ENCODE assay signal across 23 mouse cellular contexts in genomic region chr11:55109521-55110300, GRCm38 (mm10). TPM values are rescaled to one million over a fixed set of nuclear protein-coding genes. Genes with fewer than 3 reads are reported as not detected.
DNase-seq lines count a peak whose midpoint lies in the region; ATAC-seq and TF ChIP-seq lines count a peak whose summit lies in the region.
"Had no signal": no experiment of that assay in that cellular context is flagged by ENCODE, and none has a peak within 500 bp of the region (broad histone marks: within the 10 kb centered on the region; RNA-seq: fewer than 3 reads in every experiment).

No protein-coding gene starts in this region.

- TF ChIP-seq CTCF in kidney, adult 2 months (conservative IDR thresholded peaks at IDR 0.05; ENCODE audit: insufficient read depth, insufficient read length, low read depth, low read length), result no peak

- no peak for TF ChIP-seq POLR2A in kidney, adult 2 months (IDR thresholded peaks at IDR 0.05; ENCODE audit: low read depth, low read length)

- no peak overlapping the region for H3K27ac ChIP-seq in kidney, adult 2 months (ENCODE audit: insufficient read depth, low read depth, low read length)
- H3K27ac ChIP-seq in kidney, embryonic 14.5 days (ENCODE audit: low read depth, low read length), result no peak overlapping the region
- H3K27ac ChIP-seq: embryonic facial prominence, embryonic 12.5 days; forebrain, embryonic 12.5 days had no signal

- H3K9ac ChIP-seq in kidney, embryonic 14.5 days (ENCODE audit: low read depth, low read length), result no peak overlapping the region
- H3K9ac ChIP-seq: embryonic facial prominence, embryonic 12.5 days; forebrain, embryonic 12.5 days; heart, embryonic 12.5 days had no signal

- H3K4me1 ChIP-seq in kidney, adult 2 months (ENCODE audit: control insufficient read depth, insufficient read depth, low read length), result peaks cover 7% of the 10 kb centered on the region; the same call in 1 of the 2 replicates
- peaks cover 11% of the 10 kb centered on the region; the same call in 1 of the 2 replicates for H3K4me1 ChIP-seq in kidney, embryonic 14.5 days (ENCODE audit: control insufficient read depth, insufficient read depth, low read length)
- H3K4me1 ChIP-seq: embryonic facial prominence, embryonic 12.5 days; forebrain, embryonic 12.5 days had no signal

- 72% methylated on average over 7 of the region's 7 CpGs for WGBS in kidney, adult 2 months
- 88% methylated on average over 7 of the region's 7 CpGs for WGBS in kidney, embryonic 14.5 days

- no peak for ATAC-seq in kidney, embryonic 14.5 days (ENCODE audit: low FRiP score, low TSS enrichment)
- ATAC-seq: forebrain, embryonic 16.5 days; hindbrain, embryonic 16.5 days; inflammation-experienced regulatory T-cells, adult 6 months had no signal

- peak; percentile 55 to 72 for DNase-seq in cerebellum, postnatal 14 days
- DNase-seq in cerebellum, postnatal 4 days (ENCODE audit: low spot score in 2 of 2), result no peak
- peak; percentile 57 for DNase-seq in kidney, adult 2 months
- peak; percentile 26 for DNase-seq in ovary, postnatal 36 days (ENCODE audit: low spot score)
- DNase-seq in ovary, postnatal 14 days (ENCODE audit: low spot score), result no peak
- peak; percentile 84 for DNase-seq in gonadal fat pad, adult 2 months (ENCODE audit: low read depth)
- DNase-seq in thymus, postnatal 4 days, result no peak
- DNase-seq: adrenal gland, adult 2 months; adrenal gland, postnatal 25 days; cerebellum, adult 8-10 months; gastrocnemius, postnatal 10 days; heart, postnatal 36 days had no signal

- H3K9me3 ChIP-seq in kidney, embryonic 14.5 days (ENCODE audit: control insufficient read depth, low read length), result no peaks in the 10 kb centered on the region
- H3K9me3 ChIP-seq: embryonic facial prominence, embryonic 12.5 days; forebrain, embryonic 12.5 days; heart, embryonic 12.5 days had no signal

- H3K4me3 ChIP-seq in kidney, adult 2 months (ENCODE audit: insufficient read depth, low read depth, low read length), result no peak overlapping the region
- no peak overlapping the region for H3K4me3 ChIP-seq in kidney, embryonic 14.5 days (ENCODE audit: low read length)
- H3K4me3 ChIP-seq: embryonic facial prominence, embryonic 12.5 days; forebrain, embryonic 12.5 days; heart, embryonic 12.5 days had no signal

- no peaks in the 10 kb centered on the region; the same call in 1 of the 2 replicates for H3K36me3 ChIP-seq in kidney, adult 2 months (ENCODE audit: control insufficient read depth, insufficient read depth, low read length)
- no peaks in the 10 kb centered on the region; the same call in 1 of the 2 replicates for H3K36me3 ChIP-seq in kidney, embryonic 14.5 days (ENCODE audit: control insufficient read depth, insufficient read depth, low read length)
- H3K36me3 ChIP-seq: embryonic facial prominence, embryonic 12.5 days; forebrain, embryonic 12.5 days had no signal

- H3K4me2 ChIP-seq in kidney, embryonic 14.5 days (replicated peaks; ENCODE audit: low read depth, low read length), result no peak overlapping the region
- H3K4me2 ChIP-seq: embryonic facial prominence, embryonic 12.5 days; forebrain, embryonic 12.5 days; heart, embryonic 12.5 days had no signal

- no peaks in the 10 kb centered on the region for H3K27me3 ChIP-seq in kidney, adult 2 months (replicated peaks; ENCODE audit: control insufficient read depth, insufficient read depth, low read length)
- no peaks in the 10 kb centered on the region for H3K27me3 ChIP-seq in kidney, embryonic 14.5 days (ENCODE audit: control insufficient read depth, insufficient read depth, low read length)
- H3K27me3 ChIP-seq: embryonic facial prominence, embryonic 12.5 days; forebrain, embryonic 12.5 days; heart, embryonic 12.5 days had no signal

RNA-seq across cellular contexts. Expression of gene Gm2a, which starts 11.8 kb away (rescaled TPM):
- polyA plus RNA-seq in kidney, adult 2 months (2012; rRNA removed), result 216 TPM in 2 replicates
- polyA plus RNA-seq in kidney, embryonic 14.5 days (2014; fragmentation: Nextera tagmentation; extraction: Ambion mirVana), result 27.3 and 33.6 TPM in 2 replicates
- polyA plus RNA-seq in gonadal fat pad, adult 2 months (2012; rRNA removed), result 87.2 and 90.0 TPM in 2 replicates

RNA-seq across cellular contexts. Expression of gene Ccdc69, which starts 31.8 kb away (rescaled TPM):
- 1.6 and 2.0 TPM in 2 replicates for polyA plus RNA-seq in kidney, adult 2 months (2012; rRNA removed)
- 3.5 and 3.6 TPM in 2 replicates for polyA plus RNA-seq in kidney, embryonic 14.5 days (2014; fragmentation: Nextera tagmentation; extraction: Ambion mirVana)
- 7.0 and 7.9 TPM in 2 replicates for polyA plus RNA-seq in gonadal fat pad, adult 2 months (2012; rRNA removed)

RNA-seq across cellular contexts. Expression of gene Slc36a3, which starts 41.8 kb away (rescaled TPM):
- polyA plus RNA-seq in kidney, adult 2 months (2012; rRNA removed), result 0.04 and 0.11 TPM in 2 replicates
- not detected in 2 replicates for polyA plus RNA-seq in kidney, embryonic 14.5 days (2014; fragmentation: Nextera tagmentation; extraction: Ambion mirVana)
- polyA plus RNA-seq in gonadal fat pad, adult 2 months (2012; rRNA removed), result 0.12 and 0.16 TPM in 2 replicates
- polyA plus RNA-seq: cortical plate, adult 2 months; embryonic facial prominence, embryonic 12.5 days; forebrain, embryonic 12.5 days; forebrain, embryonic 16.5 days; frontal cortex, adult 2 months; heart, embryonic 12.5 days; heart, embryonic 16.5 days; hindbrain, embryonic 11.5 days; hindbrain, embryonic 16.5 days had no signal

Comparison
In these comparisons a context has a peak if more than half of its experiments do, and no peak if none do; other contexts are left out.
1. DNase-seq: peak in cerebellum, postnatal 14 days (2 of 2), kidney, adult 2 months (single experiment), ovary, postnatal 36 days (single experiment) and gonadal fat pad, adult 2 months (single experiment); none in cerebellum, postnatal 4 days (0 of 2), ovary, postnatal 14 days (single experiment) and thymus, postnatal 4 days (single experiment).